Mouse (Mus musculus) ovary, adult 2 months (tissue): ENCODE measurements around the gene A4galt. TPM values are rescaled to one million over a fixed set of nuclear protein-coding genes. Genes with fewer than 3 reads are reported as not detected.

ENCODE experiments used
- polyA plus RNA-seq: library from polyadenylated mRNA; depleted of rRNA; stranded (reverse); fragments of >200 nt; gene quantifications from 2 replicates; pipeline ENCODE4 v1.2.3, GENCODE M21; 2012; rRNA removed

Gene A4galt
- 105 and 111 TPM in 2 replicates for polyA plus RNA-seq

DNA sequence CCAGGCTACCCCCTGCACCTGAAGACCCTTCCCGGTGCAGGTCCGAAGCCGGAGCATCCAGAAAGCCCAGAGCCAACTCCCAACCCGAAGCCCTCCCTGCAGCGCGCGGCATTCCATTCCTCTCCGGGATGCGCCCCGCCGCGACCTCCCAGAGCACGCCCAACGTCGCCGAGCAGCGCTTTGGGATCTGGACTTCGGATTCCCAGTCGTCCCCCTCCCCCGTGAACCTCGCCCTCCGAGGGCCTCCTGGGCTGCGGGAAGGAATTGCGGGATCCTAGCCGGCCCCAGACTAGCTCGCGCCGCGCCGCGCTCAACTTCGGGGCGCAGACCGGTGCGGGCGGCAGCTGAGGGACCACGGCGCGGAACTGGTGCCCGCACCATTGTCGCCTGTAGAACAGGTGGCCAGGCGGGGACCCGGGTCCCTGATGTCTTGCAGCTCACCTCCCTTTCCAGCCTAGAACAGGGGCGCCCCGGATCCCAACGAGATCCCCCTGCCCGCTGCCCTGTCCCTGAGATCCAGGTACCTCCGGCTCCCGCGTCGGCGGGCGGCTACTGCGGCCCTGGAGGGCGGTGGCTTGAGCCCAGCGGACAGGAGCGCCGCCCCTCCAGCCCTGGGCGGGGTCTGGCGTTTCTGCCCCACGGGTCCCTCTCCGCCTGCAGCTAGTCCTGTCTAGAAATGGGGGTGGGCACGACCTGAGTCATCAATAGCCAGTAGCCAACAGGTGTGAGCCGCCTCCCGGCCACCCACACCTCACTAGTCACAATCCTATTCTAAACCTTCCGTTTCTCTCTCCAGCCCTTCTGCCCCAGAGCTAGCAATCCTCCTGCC is at the start of gene A4galt:
Gene A4galt (minus strand): TSS at position 599 of the 829 bp plus-strand sequence.

Other genes with a start within 250 kb of the A4galt start
- 3.6 and 4.4 TPM in 2 replicates for gene Nfam1, start 218.5 kb downstream of the A4galt start, polyA plus RNA-seq
- gene Serhl, start 162.3 kb downstream of the A4galt start, polyA plus RNA-seq: 57.7 and 88.2 TPM in 2 replicates
- gene Rrp7a, start 129.0 kb downstream of the A4galt start, polyA plus RNA-seq: 135 and 157 TPM in 2 replicates
- 87.1 and 103 TPM in 2 replicates for gene Poldip3, start 102.4 kb downstream of the A4galt start, polyA plus RNA-seq
- gene Cyb5r3, start 79.2 kb downstream of the A4galt start, polyA plus RNA-seq: 347 and 409 TPM in 2 replicates
- gene Arfgap3, start 98.5 kb upstream of the A4galt start, polyA plus RNA-seq: 30.0 and 38.4 TPM in 2 replicates
- 39.3 and 50.0 TPM in 2 replicates for gene Pacsin2, start 212.8 kb upstream of the A4galt start, polyA plus RNA-seq